Mouse (Mus musculus) heart, postnatal 0 days (tissue): Measurements from ENCODE around the gene Magi2. TPM values are rescaled to one million over a fixed set of nuclear protein-coding genes. Genes with fewer than 3 reads are reported as not detected.

ENCODE experiments used
- ATAC-seq: fragments of 200-750 bp; cut with Nextera tagmentation; 2 replicates; pipeline ENCODE4 v1.8.0; 2017; ENCODE audit warnings: low read depth, moderate number of reproducible peaks, moderate library complexity; ENCODE audit not compliant: insufficient read depth
- DNase-seq: peaks from one replicate; pipeline ENCODE4 v3.0.0-alpha.2; 2016; ENCODE audit warnings: low spot score
- H3K27ac ChIP-seq: fragments of 300-500 bp; sonication (generic); 2 replicates; pipeline ENCODE4 v1.5.1; 2014; ENCODE audit warnings: low read depth, mild to moderate bottlenecking
- H3K27me3 ChIP-seq: fragments of 300-500 bp; sonication (generic); 2 replicates; pipeline ENCODE4 v1.6.1; 2014; ENCODE audit warnings: low read length, mixed read lengths; ENCODE audit not compliant: control insufficient read depth, insufficient read depth
- H3K36me3 ChIP-seq: fragments of 300-500 bp; sonication (generic); replicated peaks from 2 replicates; pipeline ENCODE4 v1.6.1; 2014; ENCODE audit warnings: low read length, mixed read lengths; ENCODE audit not compliant: control insufficient read depth, insufficient read depth
- H3K4me1 ChIP-seq: fragments of 300-500 bp; sonication (generic); 2 replicates; pipeline ENCODE4 v1.6.1; 2014; ENCODE audit warnings: antibody characterized with exemption; ENCODE audit not compliant: control insufficient read depth, insufficient read depth
- H3K4me2 ChIP-seq: fragments of 300-500 bp; sonication (generic); 2 replicates; pipeline ENCODE4 v1.6.1; 2014; ENCODE audit warnings: low read depth, mild to moderate bottlenecking, low read length, moderate library complexity
- H3K4me3 ChIP-seq: fragments of 300-500 bp; sonication (generic); 2 replicates; pipeline ENCODE4 v1.5.1; 2014; ENCODE audit warnings: low read depth, low read length
- H3K9ac ChIP-seq: fragments of 300-500 bp; sonication (generic); replicated peaks from 2 replicates; pipeline ENCODE4 v1.6.1; 2014; ENCODE audit warnings: low read depth, low read length, mixed read lengths
- H3K9me3 ChIP-seq: fragments of 300-500 bp; sonication (generic); replicated peaks from 2 replicates; pipeline ENCODE4 v1.6.1; 2016; ENCODE audit warnings: low read length; ENCODE audit not compliant: control insufficient read depth
- CTCF ChIP-seq: IDR thresholded peaks from 2 replicates; pipeline ENCODE4 v1.5.1; 2016; ENCODE audit warnings: antibody characterized with exemption, control low read depth, low read depth
- EP300 ChIP-seq: IDR thresholded peaks from 2 replicates; pipeline ENCODE4 v1.6.1; 2016; ENCODE audit warnings: antibody characterized with exemption, low read depth
- WGBS: fragments of 180-500 bp; shearing (Covaris S2); extraction: QIAGEN DNeasy Blood & Tissue Kit; methylation state at CpG from one replicate; pipeline ENCODE4 v1.1.7; 2014; 5-methylcytosine and 5-hydroxymethylcytosine counted together
- polyA plus RNA-seq: library from polyadenylated mRNA; unstranded; fragments of >200 nt; fragmentation: Nextera tagmentation; extraction: Ambion mirVana; gene quantifications from 2 replicates; pipeline ENCODE4 v1.2.1, GENCODE M21; 2015
- total RNA-seq: library from RNA; depleted of rRNA; stranded (reverse); fragments of >200 nt; gene quantifications from 2 replicates; pipeline ENCODE4 v1.2.3, GENCODE M21; 2014; ENCODE audit warnings: low replicate concordance

Gene Magi2
- total and polyA plus RNA-seq, 2 experiments from 2014 or later = 1.7 to 9.5 TPM

DNA sequence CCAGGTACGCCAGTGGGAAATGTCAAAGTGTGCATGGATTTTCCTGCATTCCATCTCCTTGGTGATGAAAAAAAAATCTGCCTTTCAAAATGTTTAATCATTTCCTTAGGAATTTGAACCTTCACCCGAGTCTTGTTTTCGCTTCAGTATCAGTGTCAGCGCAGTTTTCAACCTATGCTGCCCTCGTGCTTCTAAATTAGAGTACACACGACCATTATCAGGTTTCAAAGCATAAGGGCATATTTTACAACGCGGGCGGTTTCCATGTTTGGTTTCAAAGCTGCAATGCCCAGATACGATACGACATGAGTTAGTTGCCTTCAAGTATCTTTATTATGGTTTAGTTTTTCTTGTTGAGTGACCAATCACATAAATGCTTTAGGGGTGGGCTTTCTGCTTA, 1067.7 kb downstream of the Magi2 start:
- no peaks in the 10 kb centered on the region for H3K36me3 ChIP-seq
- H3K4me3 ChIP-seq = no peak overlapping the region
- H3K4me2 ChIP-seq = no peak overlapping the region
- ATAC-seq (no peak), DNase-seq (no peak)
- TF ChIP-seq CTCF = no peak
- TF ChIP-seq EP300 = no peak
- no peak overlapping the region for H3K27ac ChIP-seq
- no peaks in the 10 kb centered on the region for H3K27me3 ChIP-seq
- H3K9ac ChIP-seq = no peak overlapping the region
- H3K9me3 ChIP-seq = no peaks in the 10 kb centered on the region
- H3K4me1 ChIP-seq = no peaks in the 10 kb centered on the region
- WGBS = 55% methylated on average over 11 of the region's 11 CpGs

GRCm38 (mm10) chr5:20299816-20300215, 1073.0 kb downstream of the Magi2 start:
- 53% methylated on average over 6 of the region's 6 CpGs for WGBS
- TF ChIP-seq EP300 (no peak), CTCF (no peak)
- H3K27ac ChIP-seq = no peak overlapping the region
- no peaks in the 10 kb centered on the region for H3K36me3 ChIP-seq
- no peak for ATAC-seq
- H3K4me2 ChIP-seq = no peak overlapping the region
- no peaks in the 10 kb centered on the region for H3K9me3 ChIP-seq
- H3K27me3 ChIP-seq = no peaks in the 10 kb centered on the region
- no peaks in the 10 kb centered on the region for H3K4me1 ChIP-seq
- H3K9ac ChIP-seq = no peak overlapping the region
- no peak overlapping the region for H3K4me3 ChIP-seq
- no peak for DNase-seq

- 78% methylated on average over 8 of the region's 8 CpGs for WGBS
- TF ChIP-seq EP300 (no peak), CTCF (no peak)
- no peak overlapping the region for H3K4me3 ChIP-seq
- H3K4me1 ChIP-seq = no peaks in the 10 kb centered on the region
- no peaks in the 10 kb centered on the region for H3K9me3 ChIP-seq
- H3K9ac ChIP-seq = no peak overlapping the region
- no peaks in the 10 kb centered on the region for H3K36me3 ChIP-seq
- H3K4me2 ChIP-seq = no peak overlapping the region
- DNase-seq (no peak), ATAC-seq (no peak)
- H3K27me3 ChIP-seq = no peaks in the 10 kb centered on the region
- H3K27ac ChIP-seq = no peak overlapping the region
These were observed 1076.5 kb downstream of the Magi2 start for GRCm38 (mm10) chr5:20303056-20303965.

- H3K27ac ChIP-seq = no peak overlapping the region
- DNase-seq = no peak
- no peaks in the 10 kb centered on the region for H3K4me1 ChIP-seq
- WGBS = 43% methylated on average over 2 of the region's 2 CpGs
- no peaks in the 10 kb centered on the region for H3K27me3 ChIP-seq
- no peak overlapping the region for H3K4me3 ChIP-seq
- no peak for ATAC-seq
- no peak overlapping the region for H3K9ac ChIP-seq
- no peaks in the 10 kb centered on the region for H3K9me3 ChIP-seq
- H3K36me3 ChIP-seq = no peaks in the 10 kb centered on the region
- H3K4me2 ChIP-seq = no peak overlapping the region
- no peak for TF ChIP-seq EP300
- no peak for TF ChIP-seq CTCF
These were observed 1094.1 kb downstream of the Magi2 start for GRCm38 (mm10) chr5:20320970-20321369.

DNA sequence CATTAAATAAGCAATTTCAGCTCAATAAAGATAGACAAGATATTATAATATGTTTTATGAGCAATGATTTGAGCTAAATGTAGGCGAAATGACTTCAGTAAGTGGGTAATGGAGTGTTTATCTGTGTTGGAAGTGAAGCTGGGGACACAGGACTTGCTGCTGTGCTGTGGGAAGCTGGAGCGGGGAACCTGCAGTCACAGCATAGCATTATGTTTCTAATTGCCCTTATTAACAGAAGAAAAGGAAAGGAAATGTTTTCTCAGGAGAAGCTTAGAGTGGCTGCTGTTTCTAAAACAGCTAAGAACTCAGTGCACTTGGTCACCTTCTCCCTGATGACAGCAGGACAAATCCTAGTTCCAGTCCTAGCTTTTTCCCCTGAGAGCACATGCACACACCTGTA, 1098.5 kb downstream of the Magi2 start:
- Histone ChIP-seq H3K27ac (no peak overlapping the region), H3K4me2 (no peak overlapping the region), H3K9ac (no peak overlapping the region), H3K4me3 (no peak overlapping the region), H3K9me3 (no peaks in the 10 kb centered on the region), H3K4me1 (no peaks in the 10 kb centered on the region), H3K36me3 (no peaks in the 10 kb centered on the region), H3K27me3 (no peaks in the 10 kb centered on the region)
- WGBS = 69% methylated on average over 2 of the region's 2 CpGs
- ATAC-seq (no peak), DNase-seq (no peak)
- TF ChIP-seq CTCF = no peak
- TF ChIP-seq EP300 = no peak
